Mouse (Mus musculus): ENCODE data around the gene Olfr544.
"Not testable (repeated sequence)": the region's sequence is repeated elsewhere in the genome, so short reads cannot be mapped to it uniquely, and the experiment has no call there.

Olfr544 gene

GRCm38 (mm10) chr7:102488161-102488560, at the start of gene Olfr544:
TSS of gene Olfr544 (minus strand) at chr7:102488313.
- DNase-seq: no peak

- DNase-seq: no peak
Measured at GRCm38 (mm10) chr7:102534449-102534848, 46.3 kb upstream of the Olfr544 start, which contains the start of gene Olfr547. TSS of gene Olfr547 (plus strand) at chr7:102534749.

DNA sequence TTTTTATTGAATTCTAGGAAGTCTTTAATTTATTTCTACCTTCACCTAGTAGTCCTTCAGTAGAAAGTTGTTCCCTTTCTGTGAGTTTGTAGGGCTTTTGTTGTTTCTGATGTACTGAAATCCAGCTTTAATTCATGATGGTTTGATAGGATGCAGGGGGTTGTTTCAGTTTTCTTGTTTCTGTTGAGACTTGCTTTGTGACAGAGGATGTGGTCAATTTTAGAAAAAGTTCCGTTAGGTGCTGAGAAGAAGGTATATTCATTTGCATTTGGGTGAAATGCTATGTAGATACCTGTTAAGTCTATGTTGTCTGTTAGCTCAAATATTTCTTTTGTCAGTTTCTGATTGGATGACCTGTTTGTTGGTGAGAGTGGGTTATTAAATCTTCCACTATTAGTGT, 40.9 kb upstream of the Olfr544 start:
- no peak for DNase-seq

- no peak for DNase-seq
Measured at GRCm38 (mm10) chr7:102517051-102517335, 28.9 kb upstream of the Olfr544 start.

DNA sequence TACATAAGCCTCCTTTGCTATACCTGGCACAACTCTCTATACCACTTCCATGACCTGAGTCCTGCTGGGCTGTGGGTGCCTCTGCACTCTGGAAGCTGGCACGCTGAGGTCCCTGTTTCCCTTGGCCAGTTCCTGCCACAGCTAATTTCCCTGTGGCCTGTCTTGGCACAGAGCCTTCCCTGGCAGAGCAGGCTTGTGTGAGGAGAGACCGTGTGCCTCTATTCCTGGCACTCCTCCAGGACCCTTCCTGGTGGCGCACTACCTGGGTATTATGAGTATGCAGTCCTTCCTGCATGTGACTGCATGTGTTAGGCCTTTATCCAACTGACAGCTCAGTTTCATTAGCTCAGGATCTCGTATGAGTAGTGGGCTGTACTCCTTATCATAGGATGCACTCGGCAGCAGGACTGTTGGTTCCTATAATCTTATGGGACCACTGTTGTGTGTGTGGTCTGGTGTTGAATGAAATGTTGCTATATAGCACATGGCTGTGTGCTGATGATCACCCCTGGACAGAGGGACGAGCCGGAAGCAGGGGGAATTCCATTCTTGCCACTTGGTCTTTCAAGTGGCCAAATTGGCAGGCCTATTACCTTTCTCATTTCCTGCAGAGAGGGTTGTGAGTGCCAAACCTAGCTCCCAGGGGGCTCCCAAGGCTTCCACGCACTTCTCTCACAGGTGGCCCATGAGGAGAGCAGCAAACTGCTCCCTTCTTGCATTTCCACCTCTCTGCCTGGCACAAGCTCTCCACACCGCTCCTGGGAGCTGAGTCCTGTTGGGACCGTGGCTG, 28.3 kb upstream of the Olfr544 start:
- DNase-seq: no peak

- no peak for DNase-seq
Measured at GRCm38 (mm10) chr7:102514144-102514543, 26.0 kb upstream of the Olfr544 start.

DNA sequence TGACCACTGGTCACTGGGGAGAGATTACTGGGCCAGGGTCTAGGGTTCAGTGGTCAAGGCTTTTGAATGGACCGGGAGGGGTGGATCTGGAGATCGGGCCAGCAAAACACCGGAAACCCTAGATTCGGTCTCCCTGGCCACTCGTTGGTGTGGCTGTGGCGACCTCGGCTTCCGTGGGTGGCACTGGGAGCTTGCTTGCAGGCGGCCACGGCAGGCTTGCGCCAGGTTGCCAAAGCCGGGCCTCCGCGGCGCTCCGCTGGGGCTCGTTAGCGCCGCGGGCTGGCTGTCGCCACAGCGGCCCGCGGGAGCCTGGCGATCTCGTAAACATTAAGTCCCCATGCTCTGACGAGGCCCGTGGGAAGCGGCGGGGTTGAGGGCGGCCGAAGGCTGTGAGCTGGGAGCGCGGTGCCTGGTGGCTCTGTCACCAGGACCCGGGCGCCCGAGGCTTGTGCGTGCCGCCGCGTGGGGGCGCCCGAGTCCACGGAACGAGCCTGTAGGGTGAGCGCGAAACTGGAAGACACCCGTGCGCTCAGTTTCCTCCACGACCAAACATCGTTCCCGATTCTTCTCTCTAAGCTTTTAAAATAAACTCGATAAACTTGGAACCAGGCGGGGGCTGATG, 24.8 kb upstream of the Olfr544 start:
- peak; percentile 81 for DNase-seq

GRCm38 (mm10) chr7:102511927-102512326, 23.8 kb upstream of the Olfr544 start:
- no peak for DNase-seq

GRCm38 (mm10) chr7:102509726-102510125, 21.6 kb upstream of the Olfr544 start:
- no peak for DNase-seq

- DNase-seq: no peak
Measured at GRCm38 (mm10) chr7:102508666-102509065, 20.6 kb upstream of the Olfr544 start.

GRCm38 (mm10) chr7:102508066-102508465, 20.0 kb upstream of the Olfr544 start:
- no peak for DNase-seq

- DNase-seq: peak; percentile 75
Measured at GRCm38 (mm10) chr7:102506848-102507247, 18.7 kb upstream of the Olfr544 start.

DNA sequence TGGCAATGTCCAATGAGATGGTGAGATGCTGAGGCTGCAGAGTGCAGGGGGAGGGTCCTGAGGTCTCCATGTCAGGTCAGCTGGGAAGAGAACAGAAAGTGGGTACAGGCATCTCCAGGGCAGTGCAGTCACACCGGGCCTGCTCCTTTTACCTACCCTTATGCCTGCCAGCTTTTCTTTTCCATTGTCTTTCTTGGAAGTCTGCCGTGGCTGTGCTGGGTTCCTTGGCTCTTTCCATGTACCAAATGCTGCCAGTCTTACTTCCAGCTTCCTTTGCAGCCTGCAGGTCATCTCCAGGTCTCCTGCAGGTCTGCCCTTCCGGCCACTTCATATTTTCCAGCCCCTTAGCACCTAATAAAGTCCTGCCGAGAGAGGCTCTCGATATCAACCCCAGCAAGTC, 13.9 kb upstream of the Olfr544 start:
- peak; percentile 73 for DNase-seq

DNA sequence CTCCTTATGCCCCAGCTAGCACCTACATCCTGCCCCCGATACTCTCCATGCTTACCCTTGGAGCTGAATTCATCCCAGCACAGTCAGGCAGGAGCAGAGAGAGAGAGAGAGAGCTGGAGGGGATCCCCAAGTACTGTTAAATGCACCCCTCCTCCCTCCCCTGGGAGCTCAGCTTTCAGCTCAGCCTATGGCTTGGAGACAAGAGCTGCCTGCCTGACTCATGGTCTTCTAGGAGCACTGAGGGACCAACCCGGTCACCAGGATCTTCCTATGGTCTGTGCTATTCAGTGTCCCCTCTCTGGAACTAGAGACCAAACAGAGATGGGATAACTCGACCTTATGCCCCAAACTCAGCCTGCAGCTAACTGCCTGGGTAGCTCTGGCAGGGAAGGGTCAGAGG, 11.4 kb upstream of the Olfr544 start, which contains the start of gene Olfr545:
Olfr545 (minus strand) TSS at position 101 of the 400 bp plus-strand sequence.
- no peak for DNase-seq

- DNase-seq: not testable (repeated sequence)
Measured at GRCm38 (mm10) chr7:102494416-102494815, 6.3 kb upstream of the Olfr544 start.

- no peak for DNase-seq
Measured at GRCm38 (mm10) chr7:102486105-102486504, 2.0 kb downstream of the Olfr544 start.

DNA sequence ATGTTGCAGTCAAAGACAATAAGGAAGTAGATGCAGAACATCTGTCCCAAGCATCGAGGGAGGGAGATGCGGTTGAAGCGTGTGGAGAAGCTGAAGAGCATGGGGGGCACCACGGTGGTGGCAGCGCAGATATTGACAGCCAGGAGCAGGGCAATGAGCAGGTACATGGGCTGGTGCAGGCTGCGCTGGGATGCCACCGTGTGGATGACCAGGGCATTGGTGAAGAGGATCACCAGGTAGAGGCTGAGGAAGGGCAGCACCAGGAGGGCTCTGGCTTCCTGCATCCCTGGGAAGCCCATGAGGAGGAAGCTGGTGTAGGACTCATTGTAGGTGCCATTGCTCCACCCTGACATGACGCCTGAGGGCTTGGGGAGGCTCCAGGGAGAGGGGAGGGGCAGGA, 3.3 kb downstream of the Olfr544 start:
- not testable (repeated sequence) for DNase-seq

DNA sequence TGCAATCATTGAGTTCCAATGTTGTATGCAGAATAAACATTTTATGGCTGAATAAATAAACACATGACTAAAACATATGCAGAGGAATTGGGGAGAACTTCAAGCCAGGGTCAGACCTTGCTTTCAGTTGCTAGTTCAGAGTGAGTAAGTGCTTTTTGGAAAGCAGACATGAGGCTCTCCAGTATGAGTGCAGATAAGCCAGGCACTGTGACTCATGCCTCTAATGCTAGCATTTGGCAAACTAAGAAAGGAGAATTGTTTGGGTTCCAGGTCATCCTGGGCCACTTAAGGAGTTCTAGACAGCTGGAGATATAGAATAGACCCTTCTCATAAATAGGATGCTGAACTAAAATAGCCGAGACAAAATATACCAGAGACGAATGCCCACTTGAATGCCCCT, 4.4 kb downstream of the Olfr544 start:
- DNase-seq: no peak

GRCm38 (mm10) chr7:102481579-102481978, 6.5 kb downstream of the Olfr544 start, which contains the start of gene Olfr543:
TSS of gene Olfr543 (minus strand) at chr7:102481679.
- no peak for DNase-seq

DNA sequence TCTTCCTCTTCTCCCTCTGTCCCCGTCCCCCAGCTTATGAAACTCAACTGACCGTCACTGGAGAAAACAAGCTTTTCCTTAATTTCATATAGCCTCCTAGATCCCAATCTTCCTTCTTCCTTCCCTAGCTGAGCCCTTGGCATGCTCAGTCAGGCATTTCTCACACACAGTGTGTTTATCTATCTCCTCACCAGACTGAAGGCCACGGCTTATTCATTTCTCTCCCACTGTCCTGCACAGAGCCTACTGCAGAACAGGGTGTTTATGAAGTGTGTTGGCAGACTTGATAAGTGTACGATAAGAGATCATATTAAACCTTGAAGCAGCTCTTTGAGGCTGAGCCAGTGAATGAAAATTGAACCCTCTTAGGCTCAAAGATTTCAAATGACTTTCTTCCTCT, 7.3 kb downstream of the Olfr544 start:
- DNase-seq: no peak

- DNase-seq: no peak
Measured at GRCm38 (mm10) chr7:102479368-102480078, 8.6 kb downstream of the Olfr544 start.

- no peak for DNase-seq
Measured at GRCm38 (mm10) chr7:102478926-102479325, 9.2 kb downstream of the Olfr544 start.

DNA sequence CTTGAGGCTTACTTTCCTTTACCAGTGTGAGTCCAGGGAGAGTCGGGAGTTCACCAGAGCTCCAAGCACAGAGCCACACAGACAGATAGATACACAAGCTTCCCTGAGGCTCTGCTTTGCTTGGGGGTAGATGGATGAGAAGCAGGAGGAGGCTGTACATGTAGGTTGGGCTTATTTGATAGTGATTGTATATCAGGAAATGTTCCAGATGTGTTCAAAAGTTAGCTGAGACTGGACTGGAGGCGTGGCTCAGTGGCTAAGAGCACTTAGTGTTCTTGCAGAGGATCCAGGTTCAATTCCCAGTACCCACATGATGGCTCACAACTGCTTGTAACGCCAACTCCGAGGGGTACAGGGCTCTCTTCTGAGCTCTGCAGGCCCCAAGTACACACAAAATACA, 9.7 kb downstream of the Olfr544 start:
- no peak for DNase-seq

GRCm38 (mm10) chr7:102477377-102477776, 10.7 kb downstream of the Olfr544 start:
- DNase-seq: no peak

Data from cerebellum, adult 9-10 months (tissue).